In the genomic region with DNA sequence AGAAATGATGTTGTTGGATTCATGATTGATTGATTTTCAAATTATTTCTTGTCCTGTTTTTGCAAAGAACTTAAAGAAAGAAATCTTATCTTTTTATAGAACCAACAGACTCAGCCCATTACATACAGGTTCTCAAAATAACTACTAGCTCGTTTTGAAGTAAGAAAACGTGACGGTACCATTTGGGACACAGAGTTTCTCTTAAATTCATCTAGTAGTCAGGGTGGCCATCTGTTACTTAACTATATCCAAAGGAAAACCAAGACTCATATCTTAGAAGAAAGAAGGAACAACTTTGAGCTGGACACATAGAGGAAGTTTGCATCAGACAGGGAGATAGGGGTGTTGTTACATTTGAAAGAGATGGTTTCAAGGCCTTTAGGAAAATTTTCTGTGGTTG, we compare ENCODE assay signal across 21 mouse cellular contexts. TPM values are rescaled to one million over a fixed set of nuclear protein-coding genes. Genes with fewer than 3 reads are reported as not detected.
DNase-seq lines count a peak whose midpoint lies in the region; ATAC-seq and TF ChIP-seq lines count a peak whose summit lies in the region.
"Had no signal": no experiment of that assay in that cellular context is flagged by ENCODE, and none has a peak within 500 bp of the region (broad histone marks: within the 10 kb centered on the region; RNA-seq: fewer than 3 reads in every experiment).

No protein-coding gene starts in this region.

- H3K4me3 ChIP-seq in kidney, embryonic 16.5 days (ENCODE audit: low read length) = no peak overlapping the region
- no peak overlapping the region for H3K4me3 ChIP-seq in kidney, embryonic 15.5 days (replicated peaks)
- no peak overlapping the region for H3K4me3 ChIP-seq in midbrain, postnatal 0 days (ENCODE audit: low read depth, low read length)
- H3K4me3 ChIP-seq in midbrain, embryonic 11.5 days (ENCODE audit: low read depth, low read length) = no peak overlapping the region
- no peak overlapping the region for H3K4me3 ChIP-seq in embryonic fibroblast, embryonic 13.5 days (ENCODE audit: insufficient read depth, low read length)

- ATAC-seq in kidney, embryonic 16.5 days (ENCODE audit: low FRiP score, low TSS enrichment) = no peak
- ATAC-seq in kidney, embryonic 15.5 days (replicated peaks; ENCODE audit: low FRiP score) = no peak
- ATAC-seq in midbrain, postnatal 0 days (ENCODE audit: low FRiP score) = no peak
- ATAC-seq in midbrain, embryonic 11.5 days (ENCODE audit: low FRiP score) = no peak
- ATAC-seq: liver, embryonic 12.5 days had no signal

- H3K9ac ChIP-seq in kidney, embryonic 16.5 days (replicated peaks; ENCODE audit: low read length) = no peak overlapping the region
- no peak overlapping the region for H3K9ac ChIP-seq in kidney, embryonic 15.5 days
- H3K9ac ChIP-seq in midbrain, postnatal 0 days (replicated peaks; ENCODE audit: low read length, poor library complexity, severe bottlenecking) = no peak overlapping the region
- no peak overlapping the region for H3K9ac ChIP-seq in midbrain, embryonic 11.5 days (ENCODE audit: low read length)
- H3K9ac ChIP-seq: stomach, embryonic 15.5 days had no signal

- peak overlapping the region; percentile 38; the same call in 1 of the 2 replicates for H3K27ac ChIP-seq in kidney, embryonic 16.5 days (ENCODE audit: low read length)
- H3K27ac ChIP-seq in kidney, embryonic 15.5 days = no peak overlapping the region
- H3K27ac ChIP-seq in midbrain, postnatal 0 days (ENCODE audit: low read depth, low read length) = peak overlapping the region; percentile 69; the same call in 1 of the 2 replicates
- no peak overlapping the region for H3K27ac ChIP-seq in midbrain, embryonic 11.5 days (ENCODE audit: low read depth, low read length)
- H3K27ac ChIP-seq in embryonic fibroblast, embryonic 13.5 days (ENCODE audit: insufficient read depth, low read length) = peak overlapping the region; percentile 26; the same call in 1 of the 2 replicates
- H3K27ac ChIP-seq: liver, embryonic 12.5 days had no signal

- H3K9me3 ChIP-seq in kidney, embryonic 16.5 days (ENCODE audit: low read length) = no peaks in the 10 kb centered on the region
- H3K9me3 ChIP-seq in kidney, embryonic 15.5 days (replicated peaks) = no peaks in the 10 kb centered on the region
- H3K9me3 ChIP-seq in midbrain, postnatal 0 days (ENCODE audit: low read length) = no peaks in the 10 kb centered on the region
- no peaks in the 10 kb centered on the region for H3K9me3 ChIP-seq in midbrain, embryonic 11.5 days (ENCODE audit: control insufficient read depth, low read length)
- H3K9me3 ChIP-seq: forebrain, embryonic 10.5 days; hindbrain, embryonic 15.5 days; liver, embryonic 12.5 days; stomach, embryonic 15.5 days had no signal

- 0 out of 2 replicates have a peak, but pooled peaks cover 10% of the 10 kb centered on the region for H3K36me3 ChIP-seq in kidney, embryonic 16.5 days (ENCODE audit: insufficient read depth, low read length)
- peaks cover 20% of the 10 kb centered on the region for H3K36me3 ChIP-seq in kidney, embryonic 15.5 days
- peaks cover 4% of the 10 kb centered on the region; the same call in 1 of the 2 replicates for H3K36me3 ChIP-seq in midbrain, postnatal 0 days (ENCODE audit: insufficient read depth, low read length)
- no peaks in the 10 kb centered on the region for H3K36me3 ChIP-seq in midbrain, embryonic 11.5 days (ENCODE audit: control insufficient read depth, insufficient read depth, low read length)

- DNase-seq in midbrain, postnatal 0 days (ENCODE audit: low spot score) = no peak
- DNase-seq in midbrain, embryonic 11.5 days (ENCODE audit: low spot score, missing footprints) = no peak
- peak; percentile 60 for DNase-seq in telencephalon, adult 2 months (ENCODE audit: low read depth, low spot score)
- no peak for DNase-seq in spleen, postnatal 14 days (ENCODE audit: low spot score in 2 of 2)
- DNase-seq: adrenal gland, postnatal 10 days; cerebellum, adult 8-10 months; gastrocnemius, postnatal 36 days; heart, adult 2 months; kidney, postnatal 10 days; lung, adult 18-20 months; lung, postnatal 10 days; right cerebral cortex, postnatal 14 days; thymus, adult 2 months; thymus, postnatal 4 days had no signal

- WGBS in kidney, embryonic 16.5 days = 80% methylated on average over 3 of the region's 3 CpGs
- WGBS in kidney, embryonic 15.5 days = 86% methylated on average over 3 of the region's 3 CpGs
- WGBS in midbrain, postnatal 0 days = 91% methylated on average over 3 of the region's 3 CpGs
- 88% methylated on average over 3 of the region's 3 CpGs for WGBS in midbrain, embryonic 11.5 days

- no peak for TF ChIP-seq CTCF in midbrain, postnatal 0 days (IDR thresholded peaks at IDR 0.05)
- TF ChIP-seq CTCF in embryonic fibroblast, embryonic 13.5 days (IDR thresholded peaks at IDR 0.05; ENCODE audit: borderline replicate concordance, insufficient read depth, low read length) = no peak

- no peaks in the 10 kb centered on the region for H3K4me1 ChIP-seq in kidney, embryonic 16.5 days (ENCODE audit: insufficient read depth, low read length)
- H3K4me1 ChIP-seq in kidney, embryonic 15.5 days = peaks cover 4% of the 10 kb centered on the region; the same call in 1 of the 2 replicates
- H3K4me1 ChIP-seq in midbrain, postnatal 0 days (ENCODE audit: insufficient read depth, low read length) = no peaks in the 10 kb centered on the region
- H3K4me1 ChIP-seq in midbrain, embryonic 11.5 days (ENCODE audit: control insufficient read depth, insufficient read depth, low read length) = peaks cover 5% of the 10 kb centered on the region; the same call in 1 of the 2 replicates
- H3K4me1 ChIP-seq in embryonic fibroblast, embryonic 13.5 days (ENCODE audit: control insufficient read depth, insufficient read depth, low read length) = peaks cover 6% of the 10 kb centered on the region; the same call in 1 of the 2 replicates
- H3K4me1 ChIP-seq: stomach, embryonic 15.5 days had no signal

- no peak overlapping the region for H3K4me2 ChIP-seq in kidney, embryonic 16.5 days (replicated peaks; ENCODE audit: low read depth, low read length)
- H3K4me2 ChIP-seq in kidney, embryonic 15.5 days = no peak overlapping the region
- no peak overlapping the region for H3K4me2 ChIP-seq in midbrain, postnatal 0 days (ENCODE audit: low read depth, low read length, poor library complexity, severe bottlenecking)
- no peak overlapping the region for H3K4me2 ChIP-seq in midbrain, embryonic 11.5 days

- TF ChIP-seq POLR2A in embryonic fibroblast, embryonic 13.5 days (IDR thresholded peaks at IDR 0.05; ENCODE audit: low read depth, low read length) = no peak

- no peaks in the 10 kb centered on the region for H3K27me3 ChIP-seq in kidney, embryonic 16.5 days (ENCODE audit: insufficient read depth, low read length)
- no peaks in the 10 kb centered on the region for H3K27me3 ChIP-seq in kidney, embryonic 15.5 days
- H3K27me3 ChIP-seq in midbrain, postnatal 0 days (ENCODE audit: insufficient read depth, low read length) = no peaks in the 10 kb centered on the region
- H3K27me3 ChIP-seq in midbrain, embryonic 11.5 days (ENCODE audit: control insufficient read depth, insufficient read depth, low read length) = no peaks in the 10 kb centered on the region
- H3K27me3 ChIP-seq: hindbrain, embryonic 15.5 days; liver, embryonic 12.5 days; stomach, embryonic 15.5 days had no signal

RNA-seq across cellular contexts. Expression of a gene that starts 22.7 kb away (rescaled TPM):
- 19.3 and 21.1 TPM in 2 replicates for polyA plus RNA-seq in kidney, embryonic 16.5 days (2015; fragmentation: Nextera tagmentation; extraction: Ambion mirVana)
- polyA plus RNA-seq in kidney, embryonic 15.5 days (2015; fragmentation: Nextera tagmentation; extraction: Ambion mirVana) = 23.1 and 28.0 TPM in 2 replicates
- total RNA-seq in midbrain, postnatal 0 days (2014; rRNA removed) = 3.8 and 9.3 TPM in 2 replicates
- polyA plus RNA-seq in midbrain, postnatal 0 days (2015; fragmentation: Nextera tagmentation; extraction: Ambion mirVana) = 3.2 and 4.1 TPM in 2 replicates
- 8.1 and 8.4 TPM in 2 replicates for polyA plus RNA-seq in midbrain, embryonic 11.5 days (2014; fragmentation: Nextera tagmentation; extraction: Ambion mirVana)
- polyA plus RNA-seq in embryonic fibroblast, embryonic 13.5 days (2011; ENCODE audit: insufficient read length, low read depth, missing spikeins) = 739 and 1,331 TPM in 2 replicates

RNA-seq across cellular contexts. Expression of a gene that starts 49.6 kb away (rescaled TPM):
- 124 and 143 TPM in 2 replicates for polyA plus RNA-seq in kidney, embryonic 16.5 days (2015; fragmentation: Nextera tagmentation; extraction: Ambion mirVana)
- polyA plus RNA-seq in kidney, embryonic 15.5 days (2015; fragmentation: Nextera tagmentation; extraction: Ambion mirVana) = 115 and 129 TPM in 2 replicates
- 262 and 315 TPM in 2 replicates for total RNA-seq in midbrain, postnatal 0 days (2014; rRNA removed)
- 424 and 456 TPM in 2 replicates for polyA plus RNA-seq in midbrain, postnatal 0 days (2015; fragmentation: Nextera tagmentation; extraction: Ambion mirVana)
- polyA plus RNA-seq in midbrain, embryonic 11.5 days (2014; fragmentation: Nextera tagmentation; extraction: Ambion mirVana) = 92.9 and 98.3 TPM in 2 replicates
- 76.4 and 90.9 TPM in 2 replicates for polyA plus RNA-seq in embryonic fibroblast, embryonic 13.5 days (2011; ENCODE audit: insufficient read length, low read depth, missing spikeins)

Comparison
In these comparisons a context has a peak if more than half of its experiments do, and no peak if none do; other contexts are left out.
1. H3K27ac ChIP-seq: peak in kidney, embryonic 16.5 days (single experiment), midbrain, postnatal 0 days (single experiment) and embryonic fibroblast, embryonic 13.5 days (single experiment); none in kidney, embryonic 15.5 days (single experiment) and midbrain, embryonic 11.5 days (single experiment).
2. RNA of a gene that starts 22.7 kb away (polyA plus RNA-seq): 739 to 1,331 TPM in embryonic fibroblast, embryonic 13.5 days; 23.1 to 28.0 TPM in kidney, embryonic 15.5 days, 19.3 to 21.1 TPM in kidney, embryonic 16.5 days, 8.1 to 8.4 TPM in midbrain, embryonic 11.5 days and 3.2 to 4.1 TPM in midbrain, postnatal 0 days; every median in the first group is over 10 times any median in the second.